Mouse (Mus musculus) C2C12 (cell line): ENCODE results near the gene Thrap3. TPM values are rescaled to one million over a fixed set of nuclear protein-coding genes. Genes with fewer than 3 reads are reported as not detected.

Experiments used
- H3K27me3 ChIP-seq: one replicate; pipeline ENCODE4 v1.6.1; 2011; ENCODE audit not compliant: control insufficient read depth, insufficient read depth, insufficient read length
- H3K36me3 ChIP-seq: one replicate; pipeline ENCODE4 v1.6.1; 2011; ENCODE audit not compliant: control insufficient read depth, insufficient read depth
- H3K4me3 ChIP-seq: one replicate; pipeline ENCODE4 v1.5.1; 2011; ENCODE audit warnings: mild to moderate bottlenecking, control low read depth; ENCODE audit not compliant: poor library complexity, insufficient read depth, severe bottlenecking
- H3K79me2 ChIP-seq: one replicate; pipeline ENCODE4 v1.6.1; 2011; ENCODE audit not compliant: control insufficient read depth, insufficient read depth
- H3K79me3 ChIP-seq: one replicate; pipeline ENCODE4 v1.6.1; 2011; ENCODE audit warnings: low read depth, control low read depth
- H3ac ChIP-seq: one replicate; pipeline ENCODE3; 2011; ENCODE audit warnings: low read depth; ENCODE audit not compliant: control insufficient read depth, insufficient read length
- CEBPB ChIP-seq: IDR thresholded peaks from one replicate; pipeline ENCODE4 v1.6.1; 2011; ENCODE audit warnings: low read depth, mild to moderate bottlenecking, control low read depth, moderate library complexity
- CTCF ChIP-seq: IDR thresholded peaks from one replicate; pipeline ENCODE4 v1.5.1; 2011; ENCODE audit not compliant: control insufficient read depth, insufficient read depth, insufficient read length
- FOSL1 ChIP-seq: IDR thresholded peaks from one replicate; pipeline ENCODE4 v1.8.0; 2011; ENCODE audit warnings: mild to moderate bottlenecking, low read length; ENCODE audit not compliant: poor library complexity, insufficient read depth, severe bottlenecking
- MAX ChIP-seq: IDR thresholded peaks from one replicate; pipeline ENCODE4 v1.6.1; 2011; ENCODE audit warnings: mild to moderate bottlenecking, control low read depth
- MYOD1 ChIP-seq: IDR thresholded peaks from one replicate; pipeline ENCODE4 v1.6.1; 2011; ENCODE audit warnings: low read depth; ENCODE audit not compliant: control insufficient read depth, insufficient read length
- MYOG ChIP-seq: IDR thresholded peaks from one replicate; pipeline ENCODE4 v1.6.1; 2011; ENCODE audit not compliant: control insufficient read depth, insufficient read length; ENCODE audit errors: extremely low read depth
- USF1 ChIP-seq: IDR thresholded peaks from one replicate; pipeline ENCODE4 v1.6.1; 2011; ENCODE audit warnings: low read depth, mild to moderate bottlenecking, control low read depth, moderate library complexity
- polyA plus RNA-seq: library from polyadenylated mRNA; unstranded; fragments of >200 nt; fragmentation: generic; extraction: Trizol; gene quantifications from one replicate; pipeline ENCODE4 v1.2.1, GENCODE M21; 2012; ENCODE audit warnings: missing spikeins

Gene Thrap3
- polyA plus RNA-seq, 1 experiment = 85.7 TPM

GRCm38 (mm10) chr4:126205386-126205785 is 2.8 kb upstream of the Thrap3 start:
- Histone ChIP-seq H3K4me3 (no peak overlapping the region), H3K36me3 (no peaks in the 10 kb centered on the region), H3K79me2 (peaks cover 20% of the 10 kb centered on the region), H3K27me3 (no peaks in the 10 kb centered on the region), H3ac (no peak overlapping the region), H3K79me3 (peaks cover 18% of the 10 kb centered on the region)
- TF ChIP-seq FOSL1 (no peak), MYOD1 (no peak), MAX (no peak)

GRCm38 (mm10) chr4:126204661-126205230 is 2.2 kb upstream of the Thrap3 start:
- peaks cover 25% of the 10 kb centered on the region for H3K79me3 ChIP-seq
- H3K36me3 ChIP-seq = peaks cover under 1% of the 10 kb centered on the region
- H3K27me3 ChIP-seq = no peaks in the 10 kb centered on the region
- H3ac ChIP-seq = no peak overlapping the region
- no peak for TF ChIP-seq FOSL1
- TF ChIP-seq MYOD1 = no peak
- no peak for TF ChIP-seq MYOG
- no peak for TF ChIP-seq MAX
- TF ChIP-seq USF1 = no peak
- TF ChIP-seq CEBPB = no peak
- TF ChIP-seq CTCF = no peak
- H3K79me2 ChIP-seq = peaks cover 26% of the 10 kb centered on the region
- H3K4me3 ChIP-seq = no peak overlapping the region

DNA sequence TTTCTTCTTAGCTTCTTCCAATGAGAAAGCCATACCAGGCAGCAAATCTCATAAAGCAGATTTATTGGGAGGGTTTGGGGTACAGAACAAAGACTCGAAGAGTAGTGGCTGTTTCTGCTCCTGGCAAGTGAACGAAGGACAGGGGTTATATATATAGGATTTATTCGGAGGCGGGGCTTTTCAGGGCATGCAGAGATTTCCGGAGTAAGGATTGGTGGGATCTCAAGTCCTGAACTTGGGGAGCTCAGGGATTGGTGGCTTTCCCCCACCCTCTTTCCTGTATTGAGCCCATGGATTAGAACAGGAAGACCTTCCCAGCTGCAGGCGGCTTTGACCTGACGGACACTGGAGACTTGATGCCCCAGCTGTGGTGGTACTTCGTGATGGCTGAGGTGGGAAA is 1.5 kb upstream of the Thrap3 start:
- no peak overlapping the region for H3K4me3 ChIP-seq
- peaks cover 8% of the 10 kb centered on the region for H3K36me3 ChIP-seq
- H3ac ChIP-seq = no peak overlapping the region
- H3K79me2 ChIP-seq = peaks cover 33% of the 10 kb centered on the region
- no peaks in the 10 kb centered on the region for H3K27me3 ChIP-seq
- TF ChIP-seq USF1 (no peak), CEBPB (no peak), MYOD1 (no peak), MAX (no peak), FOSL1 (no peak), MYOG (no peak), CTCF (no peak)
- H3K79me3 ChIP-seq = peaks cover 32% of the 10 kb centered on the region

DNA sequence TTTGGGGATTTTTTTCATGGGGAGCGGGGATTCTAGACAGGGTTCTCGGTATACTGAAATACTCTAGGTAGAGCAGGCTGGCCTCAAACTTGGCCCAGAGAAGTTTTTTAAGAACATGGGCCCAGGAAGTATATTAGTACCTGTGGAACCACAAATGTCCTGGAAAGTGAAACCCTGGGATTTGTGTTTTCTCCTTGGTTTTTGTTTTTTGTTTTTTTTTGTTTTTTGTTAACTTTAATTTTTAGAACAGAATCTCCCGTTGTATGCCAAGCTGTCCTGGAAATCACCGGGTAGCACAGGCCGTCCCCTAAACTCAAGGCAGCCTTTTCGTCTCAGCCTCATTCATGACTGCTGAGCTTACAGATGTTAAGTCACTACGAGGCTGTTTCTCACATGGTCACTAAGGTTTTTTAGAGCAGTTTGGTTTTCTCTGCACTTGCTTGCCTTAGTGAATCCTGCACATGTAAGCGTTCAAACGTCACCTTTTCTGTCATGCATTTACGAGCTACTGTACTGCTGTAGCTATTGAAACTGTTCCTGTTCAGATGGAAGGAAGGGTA is 856 bp upstream of the Thrap3 start:
- Histone ChIP-seq H3K36me3 (peaks cover 13% of the 10 kb centered on the region), H3K79me3 (peaks cover 38% of the 10 kb centered on the region), H3ac (no peak overlapping the region), H3K79me2 (peaks cover 39% of the 10 kb centered on the region), H3K27me3 (no peaks in the 10 kb centered on the region), H3K4me3 (peak overlapping the region; percentile 24)
- no peak for TF ChIP-seq CTCF

DNA sequence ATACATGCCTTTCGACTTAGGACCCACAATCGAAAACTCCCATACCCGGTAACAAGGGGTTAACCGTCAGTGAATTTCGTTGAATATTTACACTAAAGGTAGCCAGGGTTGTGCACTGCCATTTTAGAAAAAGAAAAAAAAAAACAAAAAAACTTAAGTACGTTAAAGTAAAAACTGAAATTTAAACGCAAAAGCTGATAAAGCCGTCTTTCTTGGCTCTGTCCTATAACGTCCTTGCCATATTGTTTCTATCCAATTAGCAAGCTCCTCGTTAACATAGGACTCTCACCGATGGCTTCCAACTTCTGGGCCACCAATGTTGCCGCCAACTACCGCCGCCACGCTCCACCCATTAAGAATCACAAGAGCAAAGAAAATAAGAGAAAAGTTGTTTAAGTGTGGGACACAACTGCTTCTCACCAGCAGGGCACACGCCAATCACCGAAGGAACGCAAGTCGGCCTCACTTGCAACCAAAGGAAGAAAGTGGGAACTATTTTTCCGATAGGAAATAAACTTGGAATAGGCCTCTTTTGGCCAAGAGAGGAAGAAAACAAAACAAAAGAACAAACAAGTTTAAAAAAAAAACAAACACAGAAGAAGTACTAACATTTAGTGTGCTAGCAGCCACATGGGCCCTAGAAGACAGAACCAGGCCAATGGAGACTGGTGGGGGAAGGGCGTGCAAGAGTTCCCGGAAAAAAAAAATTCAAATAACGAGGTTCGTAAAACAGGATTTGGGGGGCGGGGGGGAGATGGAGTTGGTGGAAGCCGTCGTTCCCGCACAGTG is 852 bp downstream of the Thrap3 start:
- no peaks in the 10 kb centered on the region for H3K27me3 ChIP-seq
- peak overlapping the region; percentile 93 for H3ac ChIP-seq
- H3K79me2 ChIP-seq = peaks cover 56% of the 10 kb centered on the region
- peaks cover 55% of the 10 kb centered on the region for H3K79me3 ChIP-seq
- TF ChIP-seq MAX = peak; percentile 4
- TF ChIP-seq CTCF = no peak
- TF ChIP-seq MYOD1 = no peak
- no peak for TF ChIP-seq CEBPB
- no peak for TF ChIP-seq MYOG
- TF ChIP-seq FOSL1 = no peak
- no peak for TF ChIP-seq USF1
- peaks cover 16% of the 10 kb centered on the region for H3K36me3 ChIP-seq
- H3K4me3 ChIP-seq = peak overlapping the region; percentile 69

DNA sequence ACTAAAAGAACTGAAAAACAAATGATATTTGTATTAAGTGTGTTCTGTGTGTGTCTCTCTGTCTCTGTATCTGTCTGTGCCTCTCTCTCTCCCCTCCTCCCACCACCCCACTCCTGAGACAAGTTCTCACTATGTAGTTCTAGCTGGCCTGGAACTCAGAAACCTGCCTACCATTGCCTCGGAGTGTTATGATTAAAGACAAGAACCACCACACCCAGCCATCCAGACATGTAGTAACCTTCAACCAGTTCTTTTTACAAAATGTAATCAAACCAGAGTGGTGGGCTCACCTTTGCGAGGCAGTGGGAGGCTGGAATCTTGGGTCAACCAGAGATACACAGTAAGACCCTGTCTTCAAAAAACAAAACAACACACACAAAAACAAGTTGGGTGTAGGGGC is 1.9 kb downstream of the Thrap3 start:
- H3K27me3 ChIP-seq = no peaks in the 10 kb centered on the region
- peaks cover 20% of the 10 kb centered on the region for H3K36me3 ChIP-seq
- TF ChIP-seq MYOG (no peak), FOSL1 (no peak), CTCF (no peak), USF1 (no peak), CEBPB (no peak), MYOD1 (no peak), MAX (no peak)

More for the DNA sequence above, 1.9 kb downstream of the Thrap3 start:
- Histone ChIP-seq H3ac (peak overlapping the region; percentile 49), H3K79me3 (peaks cover 66% of the 10 kb centered on the region), H3K79me2 (peaks cover 67% of the 10 kb centered on the region), H3K4me3 (peak overlapping the region; percentile 69)
